Mouse (Mus musculus) kidney, adult 18-20 months (tissue): ENCODE results near the gene Baiap2.

Experiments used
- DNase-seq: peaks from one replicate; pipeline ENCODE4 v3.0.0; 2021

Baiap2 gene

DNA sequence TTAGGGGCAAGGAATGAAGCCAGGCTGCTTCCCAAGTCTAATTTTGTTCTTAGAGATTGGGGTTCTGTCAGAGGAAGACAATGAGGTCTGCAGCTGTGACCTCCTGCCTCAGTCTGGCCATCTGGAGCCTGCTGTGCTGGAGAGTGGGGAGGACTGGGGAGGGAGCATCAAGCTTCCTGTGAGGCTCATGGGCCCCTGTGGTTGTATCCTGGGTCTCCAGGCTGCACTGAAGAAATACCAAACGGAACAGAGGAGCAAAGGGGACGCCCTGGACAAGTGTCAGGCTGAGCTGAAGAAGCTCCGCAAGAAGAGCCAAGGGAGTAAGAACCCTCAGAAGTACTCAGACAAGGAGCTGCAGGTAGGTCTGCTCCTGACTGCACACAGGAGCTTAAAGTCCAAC, 39.2 kb downstream of the Baiap2 start:
- DNase-seq = no peak

- DNase-seq = no peak
Observed at GRCm38 (mm10) chr11:119982236-119982635, 39.7 kb downstream of the Baiap2 start.

GRCm38 (mm10) chr11:119983151-119983550, 40.6 kb downstream of the Baiap2 start:
- DNase-seq = no peak

- DNase-seq = no peak
Observed at GRCm38 (mm10) chr11:119986751-119987425, 44.3 kb downstream of the Baiap2 start.

DNA sequence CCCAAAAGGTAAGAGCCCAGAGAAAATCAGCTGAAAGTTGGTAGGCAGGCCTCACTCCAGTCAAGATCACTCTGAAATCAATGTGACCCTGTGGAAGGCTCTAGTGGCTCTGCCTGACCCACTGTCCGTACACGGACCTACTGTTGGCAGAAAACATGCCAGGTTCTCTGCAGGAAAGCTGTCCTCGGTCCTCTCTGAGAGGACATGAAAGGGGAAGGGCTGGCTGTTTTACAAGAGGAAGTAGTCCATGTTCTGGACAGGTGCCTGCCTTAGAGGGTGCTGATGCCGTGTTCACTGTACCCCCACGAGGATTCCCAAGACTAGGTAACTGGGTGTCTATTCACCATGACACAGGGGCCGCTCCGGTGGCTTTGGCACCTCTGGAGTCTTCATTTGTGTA, 45.3 kb downstream of the Baiap2 start:
- DNase-seq = no peak

- DNase-seq = peak; percentile 82
Observed at GRCm38 (mm10) chr11:119988391-119988790, 45.8 kb downstream of the Baiap2 start.

DNA sequence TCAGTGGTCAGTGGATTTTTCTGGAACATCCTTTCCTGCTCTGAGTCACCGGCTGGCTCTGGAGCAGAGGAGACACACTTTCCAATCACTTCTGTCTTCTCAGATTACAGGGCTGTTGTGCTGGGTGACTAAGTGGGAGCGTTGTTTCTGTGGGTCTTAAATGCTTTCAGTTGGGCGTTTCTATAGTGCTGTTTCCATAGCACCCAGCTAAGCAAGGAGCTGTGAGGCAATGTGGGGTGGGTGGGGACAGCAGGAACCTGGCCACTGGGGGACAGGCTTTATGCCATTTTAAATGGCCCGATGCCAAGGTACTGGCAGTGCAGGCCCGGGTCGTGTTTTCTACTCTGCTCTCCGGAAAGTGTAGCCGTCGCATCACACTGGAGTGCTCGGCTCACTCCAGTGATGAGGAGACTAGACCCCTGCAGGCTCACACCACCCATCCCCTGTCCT, 46.6 kb downstream of the Baiap2 start:
- DNase-seq = no peak

- DNase-seq = no peak
Observed at GRCm38 (mm10) chr11:119990658-119991337, 48.2 kb downstream of the Baiap2 start.

- peak; percentile 88 for DNase-seq
Observed at GRCm38 (mm10) chr11:119991338-119991678, 48.7 kb downstream of the Baiap2 start.

GRCm38 (mm10) chr11:119997351-119997750, 54.8 kb downstream of the Baiap2 start:
- no peak for DNase-seq

DNA sequence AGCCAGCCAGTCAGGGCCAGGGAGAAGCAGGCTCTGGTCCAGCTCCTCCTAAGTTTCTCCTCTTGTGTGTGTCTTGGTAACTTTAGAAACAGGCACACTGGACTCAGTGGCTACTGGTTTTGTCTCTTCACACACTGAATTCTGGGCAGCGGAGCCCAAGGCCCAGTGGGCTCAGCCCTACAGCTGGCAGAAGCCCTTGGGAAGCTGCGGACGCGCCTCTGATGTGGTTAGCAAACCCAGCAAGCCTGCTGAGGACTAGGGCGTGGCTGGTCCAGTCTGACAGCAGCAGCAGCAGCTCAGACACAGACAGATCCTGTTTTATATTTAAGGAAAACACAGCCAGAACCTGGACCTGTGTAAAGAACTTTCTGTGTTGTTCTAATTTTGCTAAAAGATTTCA, 59.5 kb downstream of the Baiap2 start:
- no peak for DNase-seq

GRCm38 (mm10) chr11:120002634-120003220, 60.2 kb downstream of the Baiap2 start:
- DNase-seq = no peak

DNA sequence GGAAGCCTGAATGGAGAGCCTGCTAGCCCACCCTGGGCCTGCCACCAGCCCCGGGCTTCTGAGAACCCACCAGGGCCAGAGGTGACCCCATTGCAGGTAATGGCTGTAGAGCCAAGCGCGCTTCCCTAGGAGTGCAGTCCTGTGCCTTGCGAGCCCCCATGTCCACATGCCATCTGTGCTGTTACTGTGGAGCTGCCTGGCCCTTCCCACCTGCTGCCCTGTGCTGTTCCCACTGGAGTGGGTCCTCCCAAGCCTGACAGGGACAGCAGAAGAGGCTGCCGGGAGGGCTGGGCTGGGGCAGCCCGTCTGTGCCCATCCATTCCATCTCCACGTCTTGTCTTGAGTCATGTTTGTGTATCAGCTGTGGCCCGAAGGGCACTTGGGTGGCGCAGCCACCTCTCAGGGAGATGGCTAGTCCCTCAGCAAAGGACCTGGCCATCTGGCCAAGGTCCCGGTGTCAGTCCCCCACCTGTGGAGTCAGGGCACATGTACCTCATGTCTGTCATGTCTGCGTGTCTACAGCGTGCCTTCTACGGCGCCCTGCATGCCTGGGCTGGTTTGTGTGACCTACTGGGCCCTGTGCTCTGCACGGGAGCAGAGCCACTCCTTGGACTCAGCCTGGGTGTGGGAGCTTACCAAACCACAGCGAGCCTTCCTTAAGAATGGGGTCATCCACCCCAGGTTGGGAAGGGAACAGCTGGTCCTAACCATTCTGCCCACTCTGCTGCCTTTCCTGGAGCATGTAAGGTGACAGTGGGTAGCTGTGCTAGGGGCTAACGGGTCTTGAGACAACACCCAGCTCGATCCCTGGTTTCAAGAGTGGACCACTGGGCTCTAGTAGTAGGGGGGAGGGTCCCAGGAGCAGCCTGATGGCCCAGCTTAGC, 63.1 kb downstream of the Baiap2 start:
- DNase-seq = no peak

GRCm38 (mm10) chr11:120007496-120008080, 65.0 kb downstream of the Baiap2 start:
- DNase-seq = peak; percentile 80

DNA sequence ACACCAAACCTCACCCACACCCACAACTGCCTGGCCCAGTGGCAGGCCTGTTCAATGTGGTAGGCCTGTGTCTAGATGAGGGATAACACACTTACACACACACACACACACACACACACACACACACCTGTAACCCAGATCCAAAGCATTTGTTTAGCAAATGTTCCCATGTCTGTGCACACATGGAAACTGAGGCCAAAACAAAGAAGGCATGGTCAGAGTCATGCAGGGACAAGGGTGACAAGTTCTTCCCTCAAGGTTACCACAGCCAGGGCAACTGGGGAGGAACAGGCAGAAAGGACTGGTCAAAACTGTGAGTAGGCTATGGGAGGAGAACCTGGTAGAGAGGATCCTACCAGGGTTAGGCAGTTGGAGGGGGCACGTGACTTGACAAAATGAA, 65.9 kb downstream of the Baiap2 start:
- no peak for DNase-seq

DNA sequence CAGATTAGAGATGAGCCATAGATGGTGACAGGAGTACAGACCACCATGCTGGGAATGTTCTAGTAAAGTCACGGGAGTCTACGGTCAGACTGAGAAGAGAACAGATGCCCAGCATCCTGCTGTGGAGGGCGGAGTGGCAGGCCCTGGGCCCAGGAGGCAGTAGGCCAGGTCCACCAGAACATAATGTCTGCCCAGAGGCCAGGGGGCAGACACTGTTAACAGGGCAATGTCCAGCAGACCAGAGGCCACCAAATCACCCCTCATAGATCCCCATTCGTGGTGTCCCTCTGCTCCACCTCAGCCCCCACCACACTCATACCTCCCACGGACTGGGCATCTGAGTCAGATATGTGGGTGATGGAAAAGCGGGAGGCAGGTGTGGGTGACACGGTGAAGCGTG, 66.4 kb downstream of the Baiap2 start:
- DNase-seq = no peak

GRCm38 (mm10) chr11:120009937-120010336, 67.4 kb downstream of the Baiap2 start:
- no peak for DNase-seq

GRCm38 (mm10) chr11:120011114-120011760, 68.7 kb downstream of the Baiap2 start:
- no peak for DNase-seq

DNA sequence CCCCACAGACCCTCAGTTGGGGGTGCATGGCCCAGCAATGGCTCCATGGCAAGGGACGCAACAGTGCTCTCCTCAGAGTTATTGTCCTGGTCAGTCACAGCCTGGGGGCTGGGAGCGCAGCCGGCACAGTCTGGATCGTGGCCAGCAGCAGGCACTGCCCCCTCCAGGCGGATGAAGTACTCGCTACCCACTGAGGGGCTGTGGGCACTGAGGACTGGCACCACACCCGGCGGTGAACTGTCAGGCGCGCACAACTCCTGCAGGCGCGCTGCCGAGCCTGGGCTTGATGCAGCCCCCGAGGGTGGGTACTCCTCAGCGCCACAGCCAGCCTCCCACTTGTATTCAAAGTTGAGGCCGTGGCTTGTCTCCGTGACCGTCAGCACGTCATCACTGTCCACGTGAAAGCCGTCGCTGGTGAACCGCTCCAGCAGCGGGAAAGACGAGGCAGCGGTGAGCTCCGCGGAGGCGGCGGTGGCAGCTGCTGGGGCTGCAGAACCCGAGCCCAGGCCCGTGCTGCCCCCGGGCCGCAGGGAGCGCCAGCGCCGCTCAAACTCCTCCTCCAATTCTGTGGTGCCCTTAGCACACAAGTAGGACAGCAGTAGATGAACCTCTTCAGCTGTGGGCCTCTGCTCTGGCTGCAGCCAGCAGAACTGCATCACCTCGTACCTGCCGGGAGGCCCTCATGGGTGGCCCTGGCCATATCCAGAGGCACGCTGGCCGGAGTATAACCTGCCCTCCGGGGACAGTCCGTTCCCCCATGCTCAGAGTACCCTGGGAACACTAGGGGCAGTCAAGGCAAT, 69.4 kb downstream of the Baiap2 start:
- DNase-seq = no peak

DNA sequence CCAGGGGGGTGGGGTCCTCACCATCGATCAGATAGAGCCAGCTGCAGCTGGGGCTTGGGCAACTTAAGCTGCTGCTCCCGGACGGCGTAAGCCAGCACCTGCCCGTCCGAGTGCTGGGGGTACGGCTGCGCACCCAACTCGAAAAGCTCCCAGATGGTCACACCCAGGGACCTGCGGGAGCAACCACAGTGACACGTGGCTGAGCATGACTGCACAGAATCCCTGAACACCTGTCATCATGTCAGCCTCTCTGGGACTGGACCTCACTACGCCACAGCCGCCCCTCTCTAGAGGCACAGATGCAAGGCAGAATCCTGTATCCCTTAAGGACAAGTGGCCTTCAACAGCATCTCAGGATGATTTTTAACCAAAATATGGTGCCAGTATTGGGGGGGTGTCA, 70.1 kb downstream of the Baiap2 start:
- no peak for DNase-seq

DNA sequence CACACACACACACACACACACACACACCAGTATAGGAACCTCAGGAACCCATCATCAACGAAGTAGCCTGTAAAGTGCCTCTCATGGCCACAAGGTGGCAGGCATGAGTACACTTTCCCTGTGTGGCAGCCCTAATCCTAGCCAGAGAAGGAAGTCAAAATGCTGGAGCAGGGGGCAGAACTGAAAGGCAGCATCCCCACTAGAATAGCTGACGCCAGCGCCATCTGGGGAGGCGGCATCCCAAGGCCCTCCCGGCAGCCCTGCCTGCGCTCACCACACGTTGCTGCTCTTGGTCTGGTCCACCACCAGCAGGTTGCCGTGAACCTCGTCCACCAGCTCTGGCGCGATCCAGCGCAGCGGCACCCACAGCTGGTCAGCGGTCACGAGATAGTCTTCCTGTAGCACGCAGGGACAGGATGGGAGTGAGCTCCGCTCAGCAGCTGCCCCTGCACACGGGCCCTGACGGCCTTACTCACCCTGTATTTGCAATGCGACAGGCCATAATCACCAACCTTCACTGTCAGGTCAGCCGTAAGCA, 70.7 kb downstream of the Baiap2 start:
- peak; percentile 88 for DNase-seq
